Mouse (Mus musculus): ENCODE measurements around the gene Slit3.

DNA sequence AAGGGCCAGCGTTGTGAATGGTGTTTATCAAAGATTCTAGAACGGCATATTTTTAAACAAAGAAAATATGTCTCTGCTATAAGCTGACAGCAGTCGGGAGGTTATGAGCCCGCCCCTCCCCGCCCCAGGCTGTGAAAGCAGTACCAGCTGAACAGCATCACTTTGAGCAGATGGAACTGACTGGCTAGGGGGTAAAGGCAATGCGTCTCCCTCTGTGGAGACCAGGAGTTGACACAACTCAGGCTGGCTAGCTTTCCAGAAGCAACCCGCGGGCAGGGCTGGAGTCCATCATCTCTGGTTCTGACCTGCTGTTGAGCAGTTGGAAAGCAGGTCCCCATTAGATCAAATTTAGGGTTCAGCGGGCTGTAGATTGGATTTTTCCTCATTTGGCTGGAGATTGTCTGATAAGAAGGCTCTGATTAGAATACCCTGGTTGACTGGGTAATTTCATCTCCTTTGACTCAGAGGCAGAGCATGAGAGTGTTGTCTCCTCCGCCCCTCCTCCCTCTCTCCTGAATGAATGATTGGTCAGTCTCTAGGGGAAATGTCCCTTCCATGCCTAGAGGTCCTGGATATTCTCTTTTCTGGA lies 480.7 kb downstream of the Slit3 start:
- no peak for TF ChIP-seq CTCF (IDR thresholded peaks at IDR 0.05; ENCODE audit: extremely low read depth, insufficient read length, insufficient replicate concordance, low read depth, low read length)
- TF ChIP-seq POLR2A (IDR thresholded peaks at IDR 0.05; ENCODE audit: low read depth, low read length), result no peak
